Comparison of ENCODE assay signal across 11 mouse cellular contexts in genomic region chr3:95652204-95652811, GRCm38 (mm10). TPM values are rescaled to one million over a fixed set of nuclear protein-coding genes. Genes with fewer than 3 reads are reported as not detected.
A peak's percentile ranks its signal among the peaks of the same experiment; 100 is the strongest.
DNase-seq lines count a peak whose midpoint lies in the region; ATAC-seq and TF ChIP-seq lines count a peak whose summit lies in the region.
"Had no signal": no experiment of that assay in that cellular context is flagged by ENCODE, and none has a peak within 500 bp of the region (broad histone marks: within the 10 kb centered on the region; RNA-seq: fewer than 3 reads in every experiment).

No protein-coding gene starts in this region.

- peak overlapping the region; percentile 25; the same call in 1 of the 2 replicates for H3K27ac ChIP-seq in kidney, postnatal 0 days
- no peak overlapping the region for H3K27ac ChIP-seq in kidney, embryonic 14.5 days (ENCODE audit: low read depth, low read length)
- H3K27ac ChIP-seq: forebrain, embryonic 12.5 days; hindbrain, embryonic 14.5 days had no signal

- DNase-seq in kidney, postnatal 0 days (ENCODE audit: low spot score) = no peak
- peak; percentile 46 for DNase-seq in CD4-positive, CD25-positive, alpha-beta regulatory T cell, adult 2 months (ENCODE audit: low read depth, low spot score)
- peak; percentile 97 for DNase-seq in R1 (ENCODE audit: low read depth, low spot score)
- DNase-seq in lung, postnatal 4 days = peak; percentile 43 to 56
- DNase-seq in right cerebral cortex, adult 18-20 months = no peak
- no peak for DNase-seq in left cerebral cortex, adult 18-20 months (ENCODE audit: low spot score in 2 of 2)
- no peak for DNase-seq in Muller cell, postnatal 12 days (ENCODE audit: inconsistent ontology term)
- DNase-seq: cerebellum, adult 8-10 months had no signal

- no peak overlapping the region for H3K4me2 ChIP-seq in kidney, postnatal 0 days (ENCODE audit: low read length)
- H3K4me2 ChIP-seq in kidney, embryonic 14.5 days (replicated peaks; ENCODE audit: low read depth, low read length) = no peak overlapping the region
- H3K4me2 ChIP-seq: forebrain, embryonic 12.5 days; hindbrain, embryonic 14.5 days had no signal

- peaks cover 12% of the 10 kb centered on the region; the same call in 1 of the 2 replicates for H3K4me1 ChIP-seq in kidney, postnatal 0 days (replicated peaks; ENCODE audit: insufficient read depth, low read length)
- H3K4me1 ChIP-seq in kidney, embryonic 14.5 days (ENCODE audit: control insufficient read depth, insufficient read depth, low read length) = peaks cover 11% of the 10 kb centered on the region; the same call in 1 of the 2 replicates

- peak; percentile 23; the same call in 1 of the 2 replicates for TF ChIP-seq CTCF in kidney, postnatal 0 days (IDR thresholded peaks at IDR 0.05; ENCODE audit: low read depth)

- 77% methylated on average over 7 of the region's 7 CpGs for WGBS in kidney, postnatal 0 days
- WGBS in kidney, embryonic 14.5 days = 65% methylated on average over 7 of the region's 7 CpGs

- H3K27me3 ChIP-seq in kidney, postnatal 0 days (ENCODE audit: insufficient read depth, low read length) = no peaks in the 10 kb centered on the region
- H3K27me3 ChIP-seq in kidney, embryonic 14.5 days (ENCODE audit: control insufficient read depth, insufficient read depth, low read length) = no peaks in the 10 kb centered on the region
- H3K27me3 ChIP-seq: forebrain, embryonic 12.5 days had no signal

- H3K4me3 ChIP-seq in kidney, postnatal 0 days (replicated peaks; ENCODE audit: low read depth, low read length) = no peak overlapping the region
- no peak overlapping the region for H3K4me3 ChIP-seq in kidney, embryonic 14.5 days (ENCODE audit: low read length)
- H3K4me3 ChIP-seq: forebrain, embryonic 12.5 days had no signal

- no peak overlapping the region for H3K9ac ChIP-seq in kidney, postnatal 0 days (ENCODE audit: low read depth, low read length)
- no peak overlapping the region for H3K9ac ChIP-seq in kidney, embryonic 14.5 days (ENCODE audit: low read depth, low read length)
- H3K9ac ChIP-seq: forebrain, embryonic 12.5 days; hindbrain, embryonic 14.5 days had no signal

- ATAC-seq in kidney, postnatal 0 days (replicated peaks; ENCODE audit: low FRiP score, low read depth) = no peak
- no peak for ATAC-seq in kidney, embryonic 14.5 days (ENCODE audit: low FRiP score, low TSS enrichment)

- H3K36me3 ChIP-seq in kidney, postnatal 0 days (ENCODE audit: insufficient read depth, low read length) = no peaks in the 10 kb centered on the region
- H3K36me3 ChIP-seq in kidney, embryonic 14.5 days (ENCODE audit: control insufficient read depth, insufficient read depth, low read length) = no peaks in the 10 kb centered on the region
- H3K36me3 ChIP-seq: forebrain, embryonic 12.5 days had no signal

- no peaks in the 10 kb centered on the region for H3K9me3 ChIP-seq in kidney, postnatal 0 days (replicated peaks; ENCODE audit: low read length)
- no peaks in the 10 kb centered on the region for H3K9me3 ChIP-seq in kidney, embryonic 14.5 days (ENCODE audit: control insufficient read depth, low read length)
- H3K9me3 ChIP-seq: forebrain, embryonic 12.5 days had no signal

RNA-seq across cellular contexts. Expression of gene Mcl1, which starts 6.3 kb away (rescaled TPM):
- polyA plus RNA-seq in kidney, postnatal 0 days (2015; fragmentation: Nextera tagmentation; extraction: Ambion mirVana) = 60.9 and 70.2 TPM in 2 replicates
- 47.4 and 76.1 TPM in 2 replicates for polyA plus RNA-seq in kidney, embryonic 14.5 days (2014; fragmentation: Nextera tagmentation; extraction: Ambion mirVana)
- total RNA-seq in left cerebral cortex, adult 18-20 months (2021) = 10 to 100 TPM; 59.7 to 64.1 TPM

RNA-seq across cellular contexts. Expression of gene Ensa, which starts 27.5 kb away (rescaled TPM):
- polyA plus RNA-seq in kidney, postnatal 0 days (2015; fragmentation: Nextera tagmentation; extraction: Ambion mirVana) = 53.8 and 57.3 TPM in 2 replicates
- 64.0 and 66.9 TPM in 2 replicates for polyA plus RNA-seq in kidney, embryonic 14.5 days (2014; fragmentation: Nextera tagmentation; extraction: Ambion mirVana)
- 100 to 1,000 TPM; 351 to 360 TPM for total RNA-seq in left cerebral cortex, adult 18-20 months (2021)

RNA-seq across cellular contexts. Expression of gene Adamtsl4, which starts 35.4 kb away (rescaled TPM):
- polyA plus RNA-seq in kidney, postnatal 0 days (2015; fragmentation: Nextera tagmentation; extraction: Ambion mirVana) = 3.6 TPM in 2 replicates
- polyA plus RNA-seq in kidney, embryonic 14.5 days (2014; fragmentation: Nextera tagmentation; extraction: Ambion mirVana) = 2.0 and 3.7 TPM in 2 replicates
- 1 to 10 TPM; 4.4 to 8.2 TPM for total RNA-seq in left cerebral cortex, adult 18-20 months (2021)

Comparison
In these comparisons a context has a peak if more than half of its experiments do, and no peak if none do; other contexts are left out.
1. DNase-seq: peak in CD4-positive, CD25-positive, alpha-beta regulatory T cell, adult 2 months (single experiment), R1 (single experiment) and lung, postnatal 4 days (2 of 2); none in kidney, postnatal 0 days (single experiment), right cerebral cortex, adult 18-20 months (single experiment), left cerebral cortex, adult 18-20 months (0 of 2) and Muller cell, postnatal 12 days (single experiment).